Mouse (Mus musculus): ENCODE data around the gene Rnf130.

The Rnf130 gene

GRCm38 (mm10) chr11:50138206-50138822, 113.2 kb downstream of the Rnf130 start:
- DNase-seq (ENCODE audit: low read depth, low spot score), result no peak

- DNase-seq (ENCODE audit: low read depth, low spot score), result no peak
These were observed 114.4 kb downstream of the Rnf130 start for GRCm38 (mm10) chr11:50139571-50139970.

GRCm38 (mm10) chr11:50145529-50145928, 120.4 kb downstream of the Rnf130 start:
- no peak for DNase-seq (ENCODE audit: low read depth, low spot score)

- no peak for DNase-seq (ENCODE audit: low read depth, low spot score)
These were observed 121.0 kb downstream of the Rnf130 start for GRCm38 (mm10) chr11:50146121-50146520.

GRCm38 (mm10) chr11:50147267-50147957, 122.3 kb downstream of the Rnf130 start:
- DNase-seq (ENCODE audit: low read depth, low spot score), result no peak

GRCm38 (mm10) chr11:50147958-50148476, 122.9 kb downstream of the Rnf130 start:
- DNase-seq (ENCODE audit: low read depth, low spot score), result no peak

- no peak for DNase-seq (ENCODE audit: low read depth, low spot score)
These were observed 124.1 kb downstream of the Rnf130 start for GRCm38 (mm10) chr11:50149200-50149599.

- DNase-seq (ENCODE audit: low read depth, low spot score), result no peak
These were observed 124.5 kb downstream of the Rnf130 start for GRCm38 (mm10) chr11:50149603-50150150.

GRCm38 (mm10) chr11:50151374-50151773, 126.2 kb downstream of the Rnf130 start:
- no peak for DNase-seq (ENCODE audit: low read depth, low spot score)

- DNase-seq (ENCODE audit: low read depth, low spot score), result no peak
These were observed 129.0 kb downstream of the Rnf130 start for GRCm38 (mm10) chr11:50154166-50154565.

All from WW6 (cell line).